Mouse (Mus musculus): ENCODE measurements around the gene Cd55b.
A peak's percentile ranks its signal among the peaks of the same experiment; 100 is the strongest.

Cd55b gene

DNA sequence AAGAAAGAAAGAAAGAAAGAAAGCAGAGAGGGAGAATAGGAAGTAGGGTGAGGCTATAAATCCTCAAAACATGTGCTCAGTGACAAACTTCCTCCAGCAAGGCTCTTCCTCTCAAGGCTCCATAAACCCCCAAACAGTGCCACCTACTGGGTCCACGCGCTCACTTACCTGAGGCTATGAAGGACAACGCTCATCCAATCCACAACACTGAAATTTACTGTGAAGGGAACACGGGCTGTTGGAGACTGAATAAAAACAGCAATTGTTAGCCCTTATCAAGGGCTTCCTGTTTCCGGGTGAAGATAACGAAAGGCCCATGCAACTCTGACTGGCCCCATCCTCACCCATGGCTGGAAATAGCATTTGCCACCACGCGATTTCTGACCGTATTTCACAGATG, 80.4 kb downstream of the Cd55b start:
- no peaks in the 10 kb centered on the region for H3K4me1 ChIP-seq (replicated peaks; ENCODE audit: low read depth, low read length)
- H3K4me3 ChIP-seq (replicated peaks; ENCODE audit: low read length) = no peak overlapping the region
- H3K9me3 ChIP-seq (ENCODE audit: low read length) = no peaks in the 10 kb centered on the region
- TF ChIP-seq POU5F1 (IDR thresholded peaks at IDR 0.05; ENCODE audit: borderline replicate concordance, low read length) = no peak
- peak; percentile 21; the same call in 1 of the 2 replicates for TF ChIP-seq CTCF (conservative IDR thresholded peaks at IDR 0.05; ENCODE audit: low read length)
- no peak for TF ChIP-seq NANOG (IDR thresholded peaks at IDR 0.05; ENCODE audit: borderline replicate concordance, low read length)
- no peaks in the 10 kb centered on the region for H3K27me3 ChIP-seq (ENCODE audit: insufficient read depth, low read length)
- H3K36me3 ChIP-seq (ENCODE audit: insufficient read depth, low read length) = no peaks in the 10 kb centered on the region

Data from E14TG2a.4 (cell line).